In the genomic region with DNA sequence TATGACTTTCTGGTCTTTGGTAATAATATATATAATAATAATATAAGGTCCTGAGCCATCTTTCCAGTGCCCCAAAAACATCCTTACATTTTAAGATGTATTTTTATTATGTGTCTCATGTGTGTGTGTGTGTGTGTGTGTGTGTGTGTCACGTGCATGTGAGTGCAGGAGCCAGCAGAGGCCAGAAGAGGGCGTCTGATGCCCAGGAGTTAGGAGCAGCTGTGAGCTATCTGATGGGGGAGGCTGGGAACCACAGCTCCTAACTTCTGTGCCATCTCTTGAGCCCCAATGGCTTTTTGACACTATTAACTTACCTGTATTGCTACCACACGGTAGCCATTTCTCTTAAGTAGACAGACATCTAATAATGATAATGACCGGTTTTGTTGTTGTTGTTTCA, we compare ENCODE assay signal across 1 mouse cellular context.
TF ChIP-seq lines count a peak whose summit lies in the region.

No protein-coding gene starts in this region.

TF ChIP-seq in MEL, 35 proteins besides CTCF, POLR2A, EP300 and RAD21:
- TF ChIP-seq GABPA (IDR thresholded peaks at IDR 0.05; ENCODE audit: low read depth, low read length) (no peak), BHLHE40 (IDR thresholded peaks at IDR 0.05; ENCODE audit: borderline replicate concordance, low read depth, low read length) (no peak), RCOR1 (IDR thresholded peaks at IDR 0.05; ENCODE audit: low read depth, low read length) (no peak), TCF12 (IDR thresholded peaks at IDR 0.05; ENCODE audit: low read depth, low read length) (no peak), NELFE (IDR thresholded peaks at IDR 0.05; ENCODE audit: low read depth, low read length) (no peak), GATA1 (IDR thresholded peaks at IDR 0.05; ENCODE audit: low read depth, low read length) (no peak), SMC3 (IDR thresholded peaks at IDR 0.05; ENCODE audit: low read depth, low read length) (no peak), MAFK (IDR thresholded peaks at IDR 0.05; ENCODE audit: borderline replicate concordance, low read depth, low read length) (no peak), TBP (IDR thresholded peaks at IDR 0.05; ENCODE audit: low read depth, low read length) (no peak), E2F4 (IDR thresholded peaks at IDR 0.05; ENCODE audit: borderline replicate concordance, low read depth, low read length) (no peak), NRF1 (IDR thresholded peaks at IDR 0.05; ENCODE audit: insufficient read depth, low read depth, low read length, poor library complexity, severe bottlenecking) (no peak), POLR2AphosphoS5 (IDR thresholded peaks at IDR 0.05; ENCODE audit: borderline replicate concordance, low read depth, low read length) (no peak)
TF ChIP-seq in MEL: peak in this region for 0.
